Mouse (Mus musculus) layer of hippocampus, postnatal 36 days (tissue): ENCODE measurements at regions not wholly inside any gene's neighbourhood (a gene's known extent, or its start where the extent isn't known, plus 50 kb on each side); places are given as distances from the start of the nearest gene placed in this dataset.
A peak's percentile ranks its signal among the peaks of the same experiment; 100 is the strongest.

Source experiments
- DNase-seq, 2 experiments: peaks; one replicate each; pipeline ENCODE4 v3.0.0; 2022

GRCm38 (mm10) chr13:4662336-4663101 is 53.5 kb upstream of the Akr1e1 start:
- peak in 1 of 2 experiments; percentile 30 for DNase-seq
